26 mouse cellular contexts compared by ENCODE assay signal in genomic region chr2:120724176-120724575, GRCm38 (mm10).
DNase-seq lines count a peak whose midpoint lies in the region; ATAC-seq and TF ChIP-seq lines count a peak whose summit lies in the region.
"Had no signal": no experiment of that assay in that cellular context is flagged by ENCODE, and none has a peak within 500 bp of the region (broad histone marks: within the 10 kb centered on the region; RNA-seq: fewer than 3 reads in every experiment).

No protein-coding gene starts in this region.

- TF ChIP-seq POLR2A in kidney, adult 2 months (IDR thresholded peaks at IDR 0.05; ENCODE audit: low read depth, low read length) = no peak

- H3K27me3 ChIP-seq in heart, embryonic 10.5 days (ENCODE audit: insufficient read depth, poor library complexity, severe bottlenecking) = no peaks in the 10 kb centered on the region
- H3K27me3 ChIP-seq in heart, embryonic 11.5 days (ENCODE audit: control insufficient read depth, insufficient read depth, low read length) = no peaks in the 10 kb centered on the region
- H3K27me3 ChIP-seq in kidney, adult 2 months (replicated peaks; ENCODE audit: control insufficient read depth, insufficient read depth, low read length) = no peaks in the 10 kb centered on the region
- no peaks in the 10 kb centered on the region for H3K27me3 ChIP-seq in kidney, embryonic 16.5 days (ENCODE audit: insufficient read depth, low read length)
- H3K27me3 ChIP-seq: embryonic facial prominence, embryonic 13.5 days; forebrain, embryonic 12.5 days; forebrain, embryonic 15.5 days; heart, embryonic 12.5 days; hindbrain, embryonic 12.5 days; hindbrain, embryonic 15.5 days had no signal

- H3K27ac ChIP-seq in heart, embryonic 10.5 days = 0 out of 2 replicates have a peak overlapping the region, but pooled peaks have one; percentile 25
- H3K27ac ChIP-seq in heart, embryonic 11.5 days (ENCODE audit: low read depth, low read length) = no peak overlapping the region; the same call in 1 of the 2 replicates
- peak overlapping the region; percentile 14; the same call in 1 of the 2 replicates for H3K27ac ChIP-seq in kidney, adult 2 months (ENCODE audit: insufficient read depth, low read depth, low read length)
- H3K27ac ChIP-seq in kidney, embryonic 16.5 days (ENCODE audit: low read length) = no peak overlapping the region
- H3K27ac ChIP-seq: embryonic facial prominence, embryonic 10.5 days; embryonic facial prominence, embryonic 13.5 days; forebrain, embryonic 12.5 days; forebrain, embryonic 15.5 days; hindbrain, embryonic 12.5 days; hindbrain, embryonic 15.5 days had no signal

- WGBS in heart, embryonic 10.5 days = 77% methylated on average over 6 of the region's 6 CpGs
- 77% methylated on average over 6 of the region's 6 CpGs for WGBS in heart, embryonic 11.5 days (ENCODE audit: insufficient replicate concordance)
- WGBS in kidney, adult 2 months = 67% methylated on average over 6 of the region's 6 CpGs
- WGBS in kidney, embryonic 16.5 days = 65% methylated on average over 6 of the region's 6 CpGs

- peak; percentile 73 for DNase-seq in heart, embryonic 10.5 days (ENCODE audit: low spot score)
- no peak for DNase-seq in kidney, adult 2 months
- DNase-seq in urinary bladder, postnatal 4 days (ENCODE audit: low spot score in 2 of 2) = peak; percentile 14 to 52
- no peak for DNase-seq in urinary bladder, postnatal 14 days (ENCODE audit: low spot score)
- DNase-seq in gastrocnemius, adult 18-20 months (ENCODE audit: low spot score) = no peak
- DNase-seq: adrenal gland, adult 2 months; adrenal gland, postnatal 14 days; cerebellum, adult 11 months; cerebellum, adult 2 months; cerebellum, adult 9-11 months; cerebellum, postnatal 25 days; embryo, embryonic 11 days; gastrocnemius, postnatal 10 days; gastrocnemius, postnatal 36 days had no signal

- ATAC-seq in heart, embryonic 11.5 days (replicated peaks; ENCODE audit: insufficient number of reproducible peaks, low FRiP score, low TSS enrichment) = no peak
- no peak for ATAC-seq in kidney, embryonic 16.5 days (ENCODE audit: low FRiP score, low TSS enrichment)
- ATAC-seq: CD4-positive, CD25-positive, alpha-beta regulatory T cell, adult 4 months; forebrain, embryonic 15.5 days; intestine, postnatal 0 days had no signal

- H3K4me2 ChIP-seq in heart, embryonic 11.5 days = no peak overlapping the region
- H3K4me2 ChIP-seq in kidney, embryonic 16.5 days (replicated peaks; ENCODE audit: low read depth, low read length) = no peak overlapping the region
- H3K4me2 ChIP-seq: embryonic facial prominence, embryonic 13.5 days; forebrain, embryonic 12.5 days; forebrain, embryonic 15.5 days; heart, embryonic 12.5 days; hindbrain, embryonic 12.5 days; hindbrain, embryonic 15.5 days had no signal

- TF ChIP-seq CTCF in kidney, adult 2 months (conservative IDR thresholded peaks at IDR 0.05; ENCODE audit: insufficient read depth, insufficient read length, low read depth, low read length) = no peak

- no peak overlapping the region for H3K9ac ChIP-seq in heart, embryonic 11.5 days (ENCODE audit: low read depth, low read length)
- no peak overlapping the region for H3K9ac ChIP-seq in kidney, embryonic 16.5 days (replicated peaks; ENCODE audit: low read length)
- H3K9ac ChIP-seq: embryonic facial prominence, embryonic 13.5 days; forebrain, embryonic 12.5 days; forebrain, embryonic 15.5 days; heart, embryonic 12.5 days; hindbrain, embryonic 12.5 days; hindbrain, embryonic 15.5 days had no signal

- peaks cover 95% of the 10 kb centered on the region for H3K36me3 ChIP-seq in heart, embryonic 10.5 days
- peaks cover 60% of the 10 kb centered on the region for H3K36me3 ChIP-seq in heart, embryonic 11.5 days (ENCODE audit: control insufficient read depth, insufficient read depth, low read length)
- peaks cover 11% of the 10 kb centered on the region for H3K36me3 ChIP-seq in kidney, adult 2 months (ENCODE audit: control insufficient read depth, insufficient read depth, low read length)
- peaks cover 85% of the 10 kb centered on the region for H3K36me3 ChIP-seq in kidney, embryonic 16.5 days (ENCODE audit: insufficient read depth, low read length)

- no peak overlapping the region for H3K4me3 ChIP-seq in heart, embryonic 10.5 days
- no peak overlapping the region for H3K4me3 ChIP-seq in heart, embryonic 11.5 days (ENCODE audit: low read depth, low read length)
- no peak overlapping the region for H3K4me3 ChIP-seq in kidney, adult 2 months (ENCODE audit: insufficient read depth, low read depth, low read length)
- H3K4me3 ChIP-seq in kidney, embryonic 16.5 days (ENCODE audit: low read length) = no peak overlapping the region
- H3K4me3 ChIP-seq: embryonic facial prominence, embryonic 10.5 days; embryonic facial prominence, embryonic 13.5 days; erythroblast, embryonic 14.5 days; forebrain, embryonic 12.5 days; forebrain, embryonic 15.5 days; heart, embryonic 12.5 days; hindbrain, embryonic 12.5 days; hindbrain, embryonic 15.5 days had no signal

- peaks cover 22% of the 10 kb centered on the region for H3K4me1 ChIP-seq in heart, embryonic 10.5 days
- peaks cover 16% of the 10 kb centered on the region for H3K4me1 ChIP-seq in heart, embryonic 11.5 days (ENCODE audit: control insufficient read depth, insufficient read depth, low read length)
- H3K4me1 ChIP-seq in kidney, adult 2 months (ENCODE audit: control insufficient read depth, insufficient read depth, low read length) = no peaks in the 10 kb centered on the region
- H3K4me1 ChIP-seq in kidney, embryonic 16.5 days (ENCODE audit: insufficient read depth, low read length) = peaks cover 8% of the 10 kb centered on the region

- H3K9me3 ChIP-seq in heart, embryonic 10.5 days = no peaks in the 10 kb centered on the region
- H3K9me3 ChIP-seq in heart, embryonic 11.5 days (replicated peaks; ENCODE audit: control insufficient read depth, low read length) = no peaks in the 10 kb centered on the region
- H3K9me3 ChIP-seq in kidney, embryonic 16.5 days (ENCODE audit: low read length) = no peaks in the 10 kb centered on the region
- H3K9me3 ChIP-seq: embryonic facial prominence, embryonic 10.5 days; embryonic facial prominence, embryonic 13.5 days; forebrain, embryonic 12.5 days; forebrain, embryonic 15.5 days; heart, embryonic 12.5 days; hindbrain, embryonic 12.5 days; hindbrain, embryonic 15.5 days had no signal

Comparison
In these comparisons a context has a peak if more than half of its experiments do, and no peak if none do; other contexts are left out.
1. DNase-seq: peak in heart, embryonic 10.5 days (single experiment) and urinary bladder, postnatal 4 days (2 of 2); none in kidney, adult 2 months (single experiment), urinary bladder, postnatal 14 days (single experiment) and gastrocnemius, adult 18-20 months (single experiment).
2. H3K27ac ChIP-seq: peak in heart, embryonic 10.5 days (single experiment) and kidney, adult 2 months (single experiment); none in heart, embryonic 11.5 days (single experiment) and kidney, embryonic 16.5 days (single experiment).